Mouse (Mus musculus) intestine, postnatal 0 days (tissue): ENCODE data around the gene Zdhhc5. TPM values are rescaled to one million over a fixed set of nuclear protein-coding genes. Genes with fewer than 3 reads are reported as not detected.

ENCODE experiments used
- ATAC-seq: fragments of 200-750 bp; cut with Nextera tagmentation; 2 replicates; pipeline ENCODE4 v1.8.0; 2017; ENCODE audit warnings: mild to moderate bottlenecking, moderate TSS enrichment, moderate library complexity
- H3K27ac ChIP-seq: fragments of 300-500 bp; sonication (generic); 2 replicates; pipeline ENCODE4 v1.5.1; 2014; ENCODE audit warnings: mild to moderate bottlenecking, low read depth, low read length, moderate library complexity
- H3K27me3 ChIP-seq: fragments of 300-500 bp; sonication (generic); replicated peaks from 2 replicates; pipeline ENCODE4 v1.6.1; 2014; ENCODE audit warnings: low read length, mixed read lengths; ENCODE audit not compliant: control insufficient read depth, insufficient read depth
- H3K36me3 ChIP-seq: fragments of 300-500 bp; sonication (generic); 2 replicates; pipeline ENCODE4 v1.6.1; 2014; ENCODE audit warnings: mild to moderate bottlenecking, moderate library complexity; ENCODE audit not compliant: control insufficient read depth, insufficient read depth
- H3K4me1 ChIP-seq: fragments of 300-500 bp; sonication (generic); replicated peaks from 2 replicates; pipeline ENCODE4 v1.6.1; 2014; ENCODE audit warnings: antibody characterized with exemption, low read length, mixed read lengths; ENCODE audit not compliant: control insufficient read depth, insufficient read depth
- H3K4me2 ChIP-seq: fragments of 300-500 bp; sonication (generic); replicated peaks from 2 replicates; pipeline ENCODE4 v1.6.1; 2014; ENCODE audit warnings: low read depth, mild to moderate bottlenecking, moderate library complexity
- H3K4me3 ChIP-seq: fragments of 300-500 bp; sonication (generic); 2 replicates; pipeline ENCODE4 v1.5.1; 2014; ENCODE audit warnings: low read depth, low read length
- H3K9ac ChIP-seq: fragments of 300-500 bp; sonication (generic); 2 replicates; pipeline ENCODE4 v1.6.1; 2014; ENCODE audit warnings: mild to moderate bottlenecking, low read depth, low read length
- H3K9me3 ChIP-seq: fragments of 300-500 bp; sonication (generic); 2 replicates; pipeline ENCODE4 v1.6.1; 2016; ENCODE audit warnings: mixed run types; ENCODE audit not compliant: control insufficient read depth
- CTCF ChIP-seq: sonication (generic); IDR thresholded peaks from 2 replicates; pipeline ENCODE4 v1.5.1; 2016; ENCODE audit warnings: low read depth, mild to moderate bottlenecking, control low read depth, antibody characterized with exemption, moderate library complexity
- WGBS: fragments of 180-500 bp; shearing (Covaris S2); extraction: QIAGEN DNeasy Blood & Tissue Kit; methylation state at CpG from one replicate; pipeline ENCODE4 v1.1.7; 2014; 5-methylcytosine and 5-hydroxymethylcytosine counted together
- polyA plus RNA-seq: library from polyadenylated mRNA; unstranded; fragments of >200 nt; fragmentation: Nextera tagmentation; extraction: Ambion mirVana; gene quantifications from 2 replicates; pipeline ENCODE4 v1.2.1, GENCODE M21; 2015

Zdhhc5 gene
- polyA plus RNA-seq, 1 experiment from 2014 or later, result 27.6 TPM

- no peak for ATAC-seq
- 94% methylated on average over 14 of the region's 14 CpGs for WGBS
- no peak overlapping the region for H3K4me2 ChIP-seq
- no peak overlapping the region for H3K4me3 ChIP-seq
- TF ChIP-seq CTCF, result no peak
- H3K27ac ChIP-seq, result no peak overlapping the region
- H3K36me3 ChIP-seq, result peaks cover 21% of the 10 kb centered on the region; the same call in 1 of the 2 replicates
- H3K27me3 ChIP-seq, result no peaks in the 10 kb centered on the region
- H3K4me1 ChIP-seq, result 0 out of 2 replicates have a peak, but pooled peaks cover 3% of the 10 kb centered on the region
- H3K9me3 ChIP-seq, result no peaks in the 10 kb centered on the region
- no peak overlapping the region for H3K9ac ChIP-seq
These were observed 8.9 kb upstream of the Zdhhc5 start for GRCm38 (mm10) chr2:84723856-84724255.

GRCm38 (mm10) chr2:84721182-84721581 lies 6.2 kb upstream of the Zdhhc5 start:
- Histone ChIP-seq H3K27ac (no peak overlapping the region), H3K9me3 (no peaks in the 10 kb centered on the region), H3K4me2 (no peak overlapping the region), H3K27me3 (no peaks in the 10 kb centered on the region), H3K36me3 (peaks cover 21% of the 10 kb centered on the region; the same call in 1 of the 2 replicates), H3K4me3 (no peak overlapping the region), H3K4me1 (0 out of 2 replicates have a peak, but pooled peaks cover 3% of the 10 kb centered on the region), H3K9ac (no peak overlapping the region)
- WGBS, result 78% methylated on average over 3 of the region's 3 CpGs
- no peak for ATAC-seq
- no peak for TF ChIP-seq CTCF

DNA sequence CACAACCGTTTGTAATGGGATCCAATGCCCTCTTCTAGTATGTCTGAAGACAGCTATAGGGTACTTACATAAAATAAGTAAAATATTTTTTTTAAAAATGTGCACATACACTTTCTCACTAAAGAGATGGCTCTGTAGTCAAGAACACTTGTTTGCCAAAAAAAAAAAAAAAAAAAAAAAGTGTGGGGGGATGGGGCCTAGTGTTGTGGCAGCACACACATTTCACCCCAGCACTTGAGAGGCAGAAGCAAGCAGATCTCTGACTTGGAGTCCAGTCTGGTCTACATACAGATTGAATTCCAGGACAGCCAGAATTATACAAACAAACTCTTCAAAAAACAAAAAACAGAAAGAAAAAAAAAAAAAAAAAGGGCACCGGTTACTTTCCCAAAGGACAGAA lies 5.7 kb upstream of the Zdhhc5 start:
- no peak for TF ChIP-seq CTCF
- Histone ChIP-seq H3K9ac (no peak overlapping the region), H3K27me3 (no peaks in the 10 kb centered on the region), H3K27ac (no peak overlapping the region), H3K4me2 (no peak overlapping the region), H3K36me3 (peaks cover 20% of the 10 kb centered on the region; the same call in 1 of the 2 replicates), H3K9me3 (no peaks in the 10 kb centered on the region), H3K4me3 (no peak overlapping the region), H3K4me1 (0 out of 2 replicates have a peak, but pooled peaks cover 3% of the 10 kb centered on the region)
- no peak for ATAC-seq
- 92% methylated on average over 2 of the region's 2 CpGs for WGBS

DNA sequence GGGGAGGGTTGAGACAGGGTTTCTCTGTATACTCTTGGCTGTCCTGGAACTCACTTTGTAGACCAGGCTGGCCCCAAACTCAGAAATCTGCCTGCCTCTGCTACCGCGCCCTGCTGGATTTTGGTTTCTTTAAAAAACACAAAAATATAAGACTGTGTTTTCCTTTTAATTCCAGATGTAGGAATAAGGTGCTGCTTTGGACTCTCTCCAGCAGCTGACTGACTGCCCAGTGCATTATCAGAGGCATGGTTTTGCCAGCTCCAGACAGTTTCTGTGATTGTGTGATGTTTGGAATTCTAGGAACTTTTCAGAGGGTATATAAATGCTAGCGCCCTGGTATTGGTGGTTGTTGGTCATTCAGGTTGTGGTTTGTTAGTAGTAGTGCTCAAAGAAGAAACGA lies 2.4 kb upstream of the Zdhhc5 start:
- 96% methylated on average over 4 of the region's 4 CpGs for WGBS
- no peaks in the 10 kb centered on the region for H3K27me3 ChIP-seq
- no peak overlapping the region for H3K27ac ChIP-seq
- TF ChIP-seq CTCF, result no peak
- H3K9me3 ChIP-seq, result no peaks in the 10 kb centered on the region
- H3K36me3 ChIP-seq, result no peaks in the 10 kb centered on the region
- H3K9ac ChIP-seq, result no peak overlapping the region
- no peak for ATAC-seq
- H3K4me1 ChIP-seq, result 0 out of 2 replicates have a peak, but pooled peaks cover 2% of the 10 kb centered on the region
- no peak overlapping the region for H3K4me2 ChIP-seq
- no peak overlapping the region for H3K4me3 ChIP-seq

DNA sequence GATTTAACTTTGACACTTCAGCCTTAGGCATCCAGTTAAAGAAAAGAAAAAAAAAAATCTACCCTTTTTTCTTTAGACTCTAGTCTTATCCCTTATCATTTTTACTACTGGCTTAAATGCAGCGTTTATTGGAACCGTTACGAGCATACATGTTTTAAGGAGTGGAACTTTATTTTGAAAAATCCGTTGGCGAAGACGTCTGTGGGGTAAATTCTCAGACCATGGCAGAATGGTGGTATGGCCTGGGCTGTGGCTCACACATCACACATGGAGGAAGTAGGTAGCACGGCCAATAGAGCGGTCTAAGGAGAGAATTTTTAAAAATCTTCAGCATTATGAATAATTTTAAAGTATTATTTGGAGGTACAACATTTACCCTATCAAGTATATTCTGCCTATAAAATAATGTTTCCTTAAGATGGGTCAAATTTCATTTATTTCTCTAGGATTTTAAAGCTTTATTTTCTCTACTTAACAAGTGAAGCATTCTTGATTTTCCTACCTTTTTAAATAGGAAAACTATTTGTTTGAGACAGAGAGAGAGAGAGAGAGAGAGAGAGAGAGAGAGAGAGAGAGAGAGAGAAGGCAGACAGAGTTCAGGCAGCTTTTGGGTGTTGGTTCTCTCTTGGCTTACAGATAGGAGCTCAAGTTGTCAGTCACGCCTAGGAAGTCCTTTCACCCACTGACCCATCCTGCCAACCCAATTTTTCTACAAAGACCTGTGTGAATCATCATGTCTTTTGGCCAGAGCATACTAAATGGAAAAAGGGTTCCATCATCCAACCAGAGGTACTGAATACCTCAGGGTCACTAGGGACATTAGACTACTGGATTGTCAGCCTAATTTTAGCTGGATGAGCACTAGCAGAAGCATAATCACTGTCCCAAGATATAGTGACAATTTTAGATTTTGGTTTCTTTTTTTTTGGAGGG lies 1.7 kb upstream of the Zdhhc5 start:
- TF ChIP-seq CTCF, result no peak
- no peak for ATAC-seq
- WGBS, result 24% methylated on average over 9 of the region's 9 CpGs
- Histone ChIP-seq H3K27ac (0 out of 2 replicates have a peak overlapping the region, but pooled peaks have one; percentile 96), H3K27me3 (no peaks in the 10 kb centered on the region), H3K9ac (peak overlapping the region; percentile 93; the same call in 1 of the 2 replicates), H3K4me2 (peak overlapping the region; percentile 85), H3K9me3 (no peaks in the 10 kb centered on the region), H3K4me1 (0 out of 2 replicates have a peak, but pooled peaks cover 2% of the 10 kb centered on the region), H3K4me3 (peak overlapping the region; percentile 99), H3K36me3 (no peaks in the 10 kb centered on the region)

DNA sequence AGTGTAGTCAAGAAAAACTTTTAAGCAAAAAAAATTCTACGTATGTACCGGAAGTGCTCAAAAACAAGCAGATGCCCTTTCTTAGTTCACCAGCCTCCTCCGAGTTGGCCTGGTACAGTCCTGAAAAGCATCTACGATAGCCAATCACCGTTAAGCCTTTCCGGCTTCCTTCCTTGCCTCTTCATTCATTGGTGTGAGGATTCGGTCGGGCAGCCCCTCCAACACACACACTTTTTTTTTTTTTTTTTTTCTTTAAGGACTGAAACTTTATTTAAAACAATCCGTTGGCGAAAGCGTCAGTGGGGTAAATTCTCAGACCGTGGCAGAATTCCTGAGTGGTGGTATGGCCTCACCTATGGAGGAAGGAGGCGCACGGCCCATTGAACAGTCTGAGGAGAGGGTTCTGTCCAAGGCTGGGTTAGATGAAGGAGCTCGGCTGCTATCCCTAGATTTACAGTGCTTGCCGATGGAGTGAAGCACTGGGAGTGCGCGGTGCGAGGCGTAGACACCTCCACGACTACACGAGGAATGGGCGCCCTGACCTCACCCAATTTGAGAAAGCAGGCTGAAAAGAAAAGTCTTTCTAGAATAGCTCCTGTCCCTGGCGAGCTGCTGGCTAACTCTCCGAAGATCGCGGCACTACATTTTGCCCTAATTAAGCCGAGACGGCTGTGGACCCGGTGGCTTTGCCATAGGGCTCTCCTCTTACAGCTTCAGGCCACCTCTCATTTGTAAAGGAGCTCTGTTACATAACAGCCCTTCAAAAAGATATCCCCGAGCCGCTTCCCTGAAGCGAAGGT lies 782 bp upstream of the Zdhhc5 start:
- WGBS, result under 1% methylated on average over 33 of the region's 33 CpGs
- ATAC-seq, result peak; percentile 92

More for the DNA sequence above, 782 bp upstream of the Zdhhc5 start:
- H3K27me3 ChIP-seq, result no peaks in the 10 kb centered on the region
- peak overlapping the region; percentile 96 for H3K27ac ChIP-seq
- H3K36me3 ChIP-seq, result peaks cover 3% of the 10 kb centered on the region
- peak overlapping the region; percentile 99 for H3K4me3 ChIP-seq
- TF ChIP-seq CTCF, result 0 out of 2 replicates have a peak, but pooled peaks have one; percentile 6
- peak overlapping the region; percentile 85 for H3K4me2 ChIP-seq
- 0 out of 2 replicates have a peak, but pooled peaks cover 2% of the 10 kb centered on the region for H3K4me1 ChIP-seq
- H3K9ac ChIP-seq, result peak overlapping the region; percentile 93
- no peaks in the 10 kb centered on the region for H3K9me3 ChIP-seq
